Mouse (Mus musculus): ENCODE data around the gene Etv6.

- TF ChIP-seq CTCF (IDR thresholded peaks at IDR 0.05; ENCODE audit: extremely low read depth, insufficient read length, insufficient replicate concordance, low read depth, low read length) (no peak), POLR2A (IDR thresholded peaks at IDR 0.05; ENCODE audit: low read depth, low read length) (no peak)
These were observed 120.6 kb downstream of the Etv6 start for GRCm38 (mm10) chr6:134155900-134156623.
